Mouse (Mus musculus) intestine, postnatal 0 days (tissue): ENCODE results near the gene Gtf2h4. TPM values are rescaled to one million over a fixed set of nuclear protein-coding genes. Genes with fewer than 3 reads are reported as not detected.

Experiments used
- ATAC-seq: fragments of 200-750 bp; cut with Nextera tagmentation; 2 replicates; pipeline ENCODE4 v1.8.0; 2017; ENCODE audit warnings: mild to moderate bottlenecking, moderate TSS enrichment, moderate library complexity
- H3K27ac ChIP-seq: fragments of 300-500 bp; sonication (generic); 2 replicates; pipeline ENCODE4 v1.5.1; 2014; ENCODE audit warnings: mild to moderate bottlenecking, low read depth, low read length, moderate library complexity
- H3K27me3 ChIP-seq: fragments of 300-500 bp; sonication (generic); replicated peaks from 2 replicates; pipeline ENCODE4 v1.6.1; 2014; ENCODE audit warnings: low read length, mixed read lengths; ENCODE audit not compliant: control insufficient read depth, insufficient read depth
- H3K36me3 ChIP-seq: fragments of 300-500 bp; sonication (generic); 2 replicates; pipeline ENCODE4 v1.6.1; 2014; ENCODE audit warnings: mild to moderate bottlenecking, moderate library complexity; ENCODE audit not compliant: control insufficient read depth, insufficient read depth
- H3K4me1 ChIP-seq: fragments of 300-500 bp; sonication (generic); replicated peaks from 2 replicates; pipeline ENCODE4 v1.6.1; 2014; ENCODE audit warnings: antibody characterized with exemption, low read length, mixed read lengths; ENCODE audit not compliant: control insufficient read depth, insufficient read depth
- H3K4me2 ChIP-seq: fragments of 300-500 bp; sonication (generic); replicated peaks from 2 replicates; pipeline ENCODE4 v1.6.1; 2014; ENCODE audit warnings: low read depth, mild to moderate bottlenecking, moderate library complexity
- H3K4me3 ChIP-seq: fragments of 300-500 bp; sonication (generic); 2 replicates; pipeline ENCODE4 v1.5.1; 2014; ENCODE audit warnings: low read depth, low read length
- H3K9ac ChIP-seq: fragments of 300-500 bp; sonication (generic); 2 replicates; pipeline ENCODE4 v1.6.1; 2014; ENCODE audit warnings: mild to moderate bottlenecking, low read depth, low read length
- H3K9me3 ChIP-seq: fragments of 300-500 bp; sonication (generic); 2 replicates; pipeline ENCODE4 v1.6.1; 2016; ENCODE audit warnings: mixed run types; ENCODE audit not compliant: control insufficient read depth
- CTCF ChIP-seq: sonication (generic); IDR thresholded peaks from 2 replicates; pipeline ENCODE4 v1.5.1; 2016; ENCODE audit warnings: low read depth, mild to moderate bottlenecking, control low read depth, antibody characterized with exemption, moderate library complexity
- WGBS: fragments of 180-500 bp; shearing (Covaris S2); extraction: QIAGEN DNeasy Blood & Tissue Kit; methylation state at CpG from one replicate; pipeline ENCODE4 v1.1.7; 2014; 5-methylcytosine and 5-hydroxymethylcytosine counted together
- polyA plus RNA-seq: library from polyadenylated mRNA; unstranded; fragments of >200 nt; fragmentation: Nextera tagmentation; extraction: Ambion mirVana; gene quantifications from 2 replicates; pipeline ENCODE4 v1.2.1, GENCODE M21; 2015

Gtf2h4 gene
- polyA plus RNA-seq, 1 experiment from 2014 or later, result 18.1 TPM

- H3K27me3 ChIP-seq, result no peaks in the 10 kb centered on the region
- no peak overlapping the region for H3K27ac ChIP-seq
- no peak overlapping the region for H3K4me2 ChIP-seq
- 42% methylated on average over 8 of the region's 8 CpGs for WGBS
- H3K9me3 ChIP-seq, result no peaks in the 10 kb centered on the region
- H3K4me1 ChIP-seq, result 0 out of 2 replicates have a peak, but pooled peaks cover 4% of the 10 kb centered on the region
- TF ChIP-seq CTCF, result no peak
- no peaks in the 10 kb centered on the region for H3K36me3 ChIP-seq
- H3K9ac ChIP-seq, result no peak overlapping the region
- no peak overlapping the region for H3K4me3 ChIP-seq
- ATAC-seq, result no peak
These were observed 37.3 kb upstream of the Gtf2h4 start for GRCm38 (mm10) chr17:35710705-35711347.

DNA sequence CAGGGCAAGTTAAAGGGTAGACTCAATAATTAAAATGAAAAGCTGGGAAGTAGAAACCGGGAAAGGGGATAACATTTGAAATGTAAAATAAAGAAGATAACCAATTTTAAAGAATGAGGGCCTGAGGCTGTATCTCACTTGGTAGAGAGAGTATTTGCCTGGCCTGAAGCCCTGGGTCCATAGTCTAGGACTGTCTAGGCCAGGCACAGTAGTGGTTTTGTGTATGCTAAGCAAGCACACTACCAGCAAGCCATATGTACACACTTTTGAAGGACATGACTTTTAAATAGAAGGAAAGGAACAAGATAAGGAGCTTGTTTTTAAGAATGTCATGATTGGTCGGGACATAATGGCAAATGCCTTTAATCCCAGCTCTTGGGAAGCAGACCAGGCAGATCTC lies 35.1 kb upstream of the Gtf2h4 start:
- Histone ChIP-seq H3K9ac (no peak overlapping the region), H3K9me3 (no peaks in the 10 kb centered on the region), H3K27ac (no peak overlapping the region), H3K27me3 (no peaks in the 10 kb centered on the region), H3K36me3 (no peaks in the 10 kb centered on the region), H3K4me1 (peaks cover 17% of the 10 kb centered on the region; the same call in 1 of the 2 replicates), H3K4me2 (no peak overlapping the region), H3K4me3 (no peak overlapping the region)
- 66% methylated on average over 2 of the region's 2 CpGs for WGBS
- TF ChIP-seq CTCF, result no peak
- no peak for ATAC-seq

DNA sequence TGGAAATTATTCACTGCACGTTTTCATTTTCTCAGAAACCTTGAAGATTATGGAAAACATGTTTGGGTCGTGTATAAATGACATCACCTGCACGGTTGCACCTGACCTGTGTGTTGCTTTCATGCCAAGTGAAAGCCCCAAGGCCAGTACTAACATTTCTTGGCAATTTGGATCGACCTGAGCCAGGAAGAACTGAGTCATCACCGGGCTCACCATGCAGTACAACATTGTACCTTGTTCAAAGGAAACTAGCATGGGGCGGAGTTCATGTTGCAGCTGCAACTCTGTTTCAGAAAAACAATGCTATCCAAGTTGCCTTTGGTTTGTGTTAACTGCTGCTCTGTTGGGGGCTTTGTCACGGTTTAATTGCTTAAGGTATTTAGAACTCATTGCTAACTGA lies 34.4 kb upstream of the Gtf2h4 start:
- Histone ChIP-seq H3K9ac (no peak overlapping the region), H3K27ac (no peak overlapping the region), H3K36me3 (no peaks in the 10 kb centered on the region), H3K27me3 (no peaks in the 10 kb centered on the region), H3K4me1 (peaks cover 17% of the 10 kb centered on the region; the same call in 1 of the 2 replicates), H3K9me3 (no peaks in the 10 kb centered on the region), H3K4me3 (no peak overlapping the region), H3K4me2 (no peak overlapping the region)
- 46% methylated on average over 7 of the region's 7 CpGs for WGBS
- TF ChIP-seq CTCF, result no peak
- ATAC-seq, result peak; percentile 55

GRCm38 (mm10) chr17:35705836-35706235 lies 32.3 kb upstream of the Gtf2h4 start:
- no peak overlapping the region for H3K4me3 ChIP-seq
- no peak overlapping the region for H3K27ac ChIP-seq
- peaks cover 20% of the 10 kb centered on the region for H3K4me1 ChIP-seq
- ATAC-seq, result no peak
- H3K9ac ChIP-seq, result no peak overlapping the region
- no peaks in the 10 kb centered on the region for H3K27me3 ChIP-seq
- H3K4me2 ChIP-seq, result no peak overlapping the region
- no peaks in the 10 kb centered on the region for H3K36me3 ChIP-seq
- TF ChIP-seq CTCF, result peak; percentile 79
- 26% methylated on average over 4 of the region's 4 CpGs for WGBS
- H3K9me3 ChIP-seq, result no peaks in the 10 kb centered on the region

DNA sequence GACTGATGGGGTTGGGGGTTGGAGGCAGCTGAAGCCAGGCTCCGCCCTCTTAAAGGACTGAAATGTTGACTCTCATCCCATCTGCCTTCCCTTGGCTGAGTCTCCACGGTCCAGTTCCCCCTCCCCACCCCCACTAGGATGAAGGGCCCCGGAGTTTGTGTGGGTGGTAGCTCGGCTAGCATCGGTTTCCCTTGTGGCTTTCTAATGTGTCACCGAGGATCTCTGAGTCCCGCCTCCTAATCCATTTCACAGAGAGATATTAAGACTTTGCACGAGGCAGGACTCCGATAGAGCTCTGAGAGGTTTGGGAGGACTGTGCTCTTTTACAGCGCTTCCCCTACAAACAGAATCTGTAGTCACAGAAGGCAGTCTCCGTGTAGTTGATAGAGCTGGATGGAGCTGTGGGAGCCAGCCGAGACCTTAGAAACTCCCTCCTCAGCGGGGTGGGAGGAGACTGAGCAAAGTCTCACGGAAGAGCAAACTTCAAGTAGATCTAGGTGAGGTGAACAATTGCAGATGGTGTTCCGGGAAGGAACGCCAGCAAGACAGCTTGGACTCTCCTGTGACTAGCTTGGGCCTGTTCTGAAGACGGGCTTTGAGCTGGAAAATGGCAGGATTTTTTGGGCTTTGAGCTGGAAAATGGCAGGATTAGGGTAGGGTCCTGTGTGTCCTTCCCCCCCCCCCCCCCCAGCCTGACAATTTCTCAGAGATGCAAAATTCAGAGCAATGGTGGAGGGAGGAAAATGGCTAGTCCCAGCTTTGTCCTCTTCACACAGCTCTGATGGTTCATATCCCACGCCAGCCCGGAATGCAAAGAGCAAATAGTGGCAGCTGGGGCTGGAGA lies 31.3 kb upstream of the Gtf2h4 start, which contains the start of gene Ddr1:
Ddr1 (minus strand) TSS at position 1 of the 844 bp plus-strand sequence.
- peak within 1 kb of the TSS; percentile 64 for H3K4me2 ChIP-seq
- H3K9ac ChIP-seq, result peak within 1 kb of the TSS; percentile 48; the same call in 1 of the 2 replicates
- H3K27ac ChIP-seq, result peak within 1 kb of the TSS; percentile 82
- TF ChIP-seq CTCF, result no peak
- WGBS, result 5% methylated on average over 19 of the region's 19 CpGs
- H3K4me1 ChIP-seq, result peaks cover 20% of the 10 kb centered on the region
- H3K9me3 ChIP-seq, result no peaks in the 10 kb centered on the region
- ATAC-seq, result peak; percentile 67
- no peaks in the 10 kb centered on the region for H3K36me3 ChIP-seq
- peak within 1 kb of the TSS; percentile 35 for H3K4me3 ChIP-seq
- no peaks in the 10 kb centered on the region for H3K27me3 ChIP-seq

GRCm38 (mm10) chr17:35703751-35704271 lies 30.3 kb upstream of the Gtf2h4 start:
- WGBS, result 10% methylated on average over 13 of the region's 14 CpGs
- no peaks in the 10 kb centered on the region for H3K9me3 ChIP-seq

More at GRCm38 (mm10) chr17:35703751-35704271, 30.3 kb upstream of the Gtf2h4 start:
- no peak for ATAC-seq
- TF ChIP-seq CTCF, result no peak
- Histone ChIP-seq H3K4me3 (peak overlapping the region; percentile 35), H3K27me3 (no peaks in the 10 kb centered on the region), H3K4me1 (peaks cover 20% of the 10 kb centered on the region), H3K36me3 (no peaks in the 10 kb centered on the region), H3K9ac (peak overlapping the region; percentile 48; the same call in 1 of the 2 replicates), H3K4me2 (peak overlapping the region; percentile 64), H3K27ac (peak overlapping the region; percentile 82)
